Mouse (Mus musculus) limb, embryonic 10.5 days (tissue): ENCODE results near the gene P4ha2. TPM values are rescaled to one million over a fixed set of nuclear protein-coding genes. Genes with fewer than 3 reads are reported as not detected.

Source experiments
- DNase-seq: peaks from one replicate; pipeline ENCODE4 v3.0.0-alpha.2; 2017; ENCODE audit warnings: low spot score
- H3K27ac ChIP-seq: fragments of 300-500 bp; sonication (generic); 2 replicates; pipeline ENCODE4 v1.5.1; 2016; ENCODE audit warnings: mild to moderate bottlenecking
- H3K27me3 ChIP-seq: fragments of 300-500 bp; sonication (generic); 2 replicates; pipeline ENCODE4 v1.6.1; 2016; ENCODE audit warnings: low read depth, mild to moderate bottlenecking; ENCODE audit not compliant: poor library complexity, severe bottlenecking
- H3K36me3 ChIP-seq: fragments of 300-500 bp; sonication (generic); 2 replicates; pipeline ENCODE4 v1.6.1; 2016; ENCODE audit warnings: mild to moderate bottlenecking, moderate library complexity
- H3K4me1 ChIP-seq: fragments of 300-500 bp; sonication (generic); 2 replicates; pipeline ENCODE4 v1.6.1; 2016
- H3K4me3 ChIP-seq: fragments of 300-500 bp; sonication (generic); 2 replicates; pipeline ENCODE4 v1.5.1; 2016; ENCODE audit warnings: mild to moderate bottlenecking, moderate library complexity
- H3K9me3 ChIP-seq: fragments of 300-500 bp; sonication (generic); replicated peaks from 2 replicates; pipeline ENCODE4 v1.6.1; 2016; ENCODE audit warnings: mild to moderate bottlenecking
- WGBS: fragments of 180-500 bp; shearing (Covaris S2); methylation state at CpG from one replicate; pipeline ENCODE4 v1.1.7; 2016; 5-methylcytosine and 5-hydroxymethylcytosine counted together
- polyA plus RNA-seq: library from polyadenylated mRNA; unstranded; fragments of >200 nt; fragmentation: Nextera tagmentation; extraction: Ambion mirVana; gene quantifications from 2 replicates; pipeline ENCODE4 v1.2.1, GENCODE M21; 2016

Gene P4ha2
- polyA plus RNA-seq, 1 experiment from 2014 or later = 38.7 TPM

- DNase-seq = no peak
- H3K36me3 ChIP-seq = no peaks in the 10 kb centered on the region
- peaks cover 12% of the 10 kb centered on the region for H3K4me1 ChIP-seq
- H3K4me3 ChIP-seq = no peak overlapping the region
- H3K9me3 ChIP-seq = no peaks in the 10 kb centered on the region
- no peaks in the 10 kb centered on the region for H3K27me3 ChIP-seq
- 84% methylated on average over 5 of the region's 5 CpGs for WGBS
- H3K27ac ChIP-seq = no peak overlapping the region
These were observed 60.5 kb downstream of the P4ha2 start for GRCm38 (mm10) chr11:54160435-54160834.

- Histone ChIP-seq H3K36me3 (no peaks in the 10 kb centered on the region), H3K9me3 (no peaks in the 10 kb centered on the region), H3K4me1 (peaks cover 12% of the 10 kb centered on the region), H3K27me3 (no peaks in the 10 kb centered on the region), H3K4me3 (no peak overlapping the region), H3K27ac (no peak overlapping the region)
- no peak for DNase-seq
- WGBS = 72% methylated on average over 2 of the region's 2 CpGs
These were observed 61.0 kb downstream of the P4ha2 start for GRCm38 (mm10) chr11:54160920-54161319.

- WGBS = 84% methylated on average over 2 of the region's 2 CpGs
- Histone ChIP-seq H3K9me3 (no peaks in the 10 kb centered on the region), H3K4me3 (no peak overlapping the region), H3K4me1 (peaks cover 12% of the 10 kb centered on the region), H3K27me3 (no peaks in the 10 kb centered on the region), H3K27ac (no peak overlapping the region), H3K36me3 (no peaks in the 10 kb centered on the region)
- no peak for DNase-seq
These were observed 61.6 kb downstream of the P4ha2 start for GRCm38 (mm10) chr11:54161514-54161913.

GRCm38 (mm10) chr11:54162968-54163367, 63.1 kb downstream of the P4ha2 start:
- Histone ChIP-seq H3K36me3 (no peaks in the 10 kb centered on the region), H3K9me3 (no peaks in the 10 kb centered on the region), H3K4me3 (no peak overlapping the region), H3K27me3 (no peaks in the 10 kb centered on the region), H3K27ac (no peak overlapping the region), H3K4me1 (peaks cover 12% of the 10 kb centered on the region)
- 10% methylated on average over 1 of the region's 1 CpGs for WGBS
- peak; percentile 39 for DNase-seq

- no peak overlapping the region for H3K27ac ChIP-seq
- WGBS = 66% methylated on average over 3 of the region's 3 CpGs
- no peaks in the 10 kb centered on the region for H3K36me3 ChIP-seq
These were observed 69.8 kb downstream of the P4ha2 start for GRCm38 (mm10) chr11:54169432-54170295.

GRCm38 (mm10) chr11:54171175-54171574, 71.3 kb downstream of the P4ha2 start:
- no peak overlapping the region for H3K4me3 ChIP-seq
- no peaks in the 10 kb centered on the region for H3K36me3 ChIP-seq
- DNase-seq = no peak
- H3K27ac ChIP-seq = no peak overlapping the region
- H3K9me3 ChIP-seq = no peaks in the 10 kb centered on the region
- H3K4me1 ChIP-seq = no peaks in the 10 kb centered on the region
- H3K27me3 ChIP-seq = no peaks in the 10 kb centered on the region
- WGBS = 88% methylated on average over 2 of the region's 2 CpGs

More at GRCm38 (mm10) chr11:54169432-54170295, 69.8 kb downstream of the P4ha2 start:
- Histone ChIP-seq H3K27me3 (no peaks in the 10 kb centered on the region), H3K4me1 (no peaks in the 10 kb centered on the region), H3K4me3 (no peak overlapping the region), H3K9me3 (no peaks in the 10 kb centered on the region)
- DNase-seq = no peak

- Histone ChIP-seq H3K4me3 (no peak overlapping the region), H3K4me1 (no peaks in the 10 kb centered on the region), H3K9me3 (no peaks in the 10 kb centered on the region), H3K27me3 (no peaks in the 10 kb centered on the region), H3K27ac (no peak overlapping the region), H3K36me3 (no peaks in the 10 kb centered on the region)
- 93% methylated on average over 4 of the region's 4 CpGs for WGBS
- DNase-seq = no peak
These were observed 74.3 kb downstream of the P4ha2 start for GRCm38 (mm10) chr11:54174226-54174625.

- Histone ChIP-seq H3K36me3 (no peaks in the 10 kb centered on the region), H3K27ac (no peak overlapping the region), H3K4me3 (no peak overlapping the region), H3K9me3 (no peaks in the 10 kb centered on the region), H3K4me1 (no peaks in the 10 kb centered on the region), H3K27me3 (no peaks in the 10 kb centered on the region)
- WGBS = 76% methylated on average over 2 of the region's 2 CpGs
- DNase-seq = no peak
These were observed 75.0 kb downstream of the P4ha2 start for GRCm38 (mm10) chr11:54174877-54175276.

Other genes starting within 250 kb of the P4ha2 start
- gene Gm12216, start 240.8 kb upstream of the P4ha2 start, polyA plus RNA-seq = 0.41 TPM in 1 of 2 replicates, not detected in the other
- 4.8 and 4.9 TPM in 2 replicates for gene Slc22a5, start 208.4 kb upstream of the P4ha2 start, polyA plus RNA-seq
- 2.4 and 2.8 TPM in 2 replicates for gene Slc22a21, start 119.8 kb upstream of the P4ha2 start, polyA plus RNA-seq
- 1.1 TPM in 2 replicates for gene Slc22a4, start 72.0 kb upstream of the P4ha2 start, polyA plus RNA-seq
- 160 and 171 TPM in 2 replicates for gene Pdlim4, start 31.1 kb upstream of the P4ha2 start, polyA plus RNA-seq
- not detected in 2 replicates for gene Csf2, start 149.6 kb downstream of the P4ha2 start, polyA plus RNA-seq
- gene Il3, start 167.2 kb downstream of the P4ha2 start, polyA plus RNA-seq = not detected in 2 replicates
- gene Acsl6, start 203.7 kb downstream of the P4ha2 start, polyA plus RNA-seq = 1.5 and 1.7 TPM in 2 replicates